10 mouse cellular contexts compared by ENCODE assay signal in the genomic region with DNA sequence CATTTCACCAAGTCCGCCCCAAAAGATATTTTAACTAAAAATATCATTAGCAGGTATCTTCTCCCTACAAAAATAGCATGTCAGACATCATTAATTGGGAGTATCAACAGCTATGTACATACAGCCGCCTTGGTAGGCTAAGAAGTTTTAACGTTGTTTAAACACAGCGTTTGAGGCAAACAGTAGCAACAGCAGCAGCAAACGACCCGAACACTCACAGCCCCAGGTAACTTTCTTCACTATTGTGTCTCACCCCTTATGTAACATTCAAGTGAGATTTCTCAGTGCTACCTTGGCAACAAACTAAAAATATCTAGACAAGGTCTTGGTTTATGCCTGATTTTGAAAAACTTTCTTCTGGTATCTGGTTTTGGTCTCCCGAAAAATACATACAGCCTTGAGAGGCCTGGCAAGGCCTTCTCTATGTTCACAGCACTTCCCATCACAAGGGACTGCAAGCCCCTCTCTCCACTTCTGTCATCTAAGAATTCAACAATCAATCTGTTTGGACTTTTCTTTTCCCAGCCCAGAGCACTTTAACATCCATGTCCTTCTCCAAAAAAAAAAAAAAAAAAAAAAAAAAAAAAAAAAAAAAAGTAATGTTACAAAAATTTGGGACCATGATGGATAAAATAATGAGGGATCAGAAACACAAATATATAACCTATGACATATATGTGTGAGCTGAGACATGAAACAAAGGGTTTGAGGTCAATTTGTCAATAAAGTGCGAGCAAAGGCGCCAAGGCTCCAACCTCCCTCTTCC. TPM values are rescaled to one million over a fixed set of nuclear protein-coding genes. Genes with fewer than 3 reads are reported as not detected.
DNase-seq lines count a peak whose midpoint lies in the region; ATAC-seq and TF ChIP-seq lines count a peak whose summit lies in the region.
"Had no signal": no experiment of that assay in that cellular context is flagged by ENCODE, and none has a peak within 500 bp of the region (broad histone marks: within the 10 kb centered on the region; RNA-seq: fewer than 3 reads in every experiment).

No protein-coding gene starts in this region.

- peak overlapping the region; percentile 100 for H3K4me2 ChIP-seq in embryonic facial prominence, embryonic 13.5 days
- 0 out of 2 replicates have a peak overlapping the region, but pooled peaks have one; percentile 100 for H3K4me2 ChIP-seq in lung, embryonic 15.5 days
- H3K4me2 ChIP-seq in limb, embryonic 14.5 days (replicated peaks; ENCODE audit: low read depth, low read length, severe bottlenecking) = 0 out of 2 replicates have a peak overlapping the region, but pooled peaks have one; percentile 100

- peaks cover 34% of the 10 kb centered on the region for H3K4me1 ChIP-seq in embryonic facial prominence, embryonic 13.5 days
- H3K4me1 ChIP-seq in embryonic facial prominence, embryonic 10.5 days = peaks cover 53% of the 10 kb centered on the region
- peaks cover 32% of the 10 kb centered on the region for H3K4me1 ChIP-seq in lung, embryonic 15.5 days
- peaks cover 14% of the 10 kb centered on the region for H3K4me1 ChIP-seq in limb, embryonic 14.5 days (ENCODE audit: control insufficient read depth, insufficient read depth, low read length)

- no peak for DNase-seq in embryonic facial prominence, embryonic 10.5 days (ENCODE audit: low spot score)
- no peak for DNase-seq in lung, postnatal 4 days
- DNase-seq in limb, embryonic 14.5 days (ENCODE audit: low spot score) = no peak
- no peak for DNase-seq in spleen, postnatal 4 days (ENCODE audit: low spot score in 2 of 2)
- no peak for DNase-seq in layer of hippocampus, postnatal 10 days (ENCODE audit: low spot score in 2 of 2)
- no peak for DNase-seq in right cerebral cortex, postnatal 4 days
- DNase-seq: kidney, adult 9 months; lung, postnatal 10 days had no signal

- ATAC-seq in embryonic facial prominence, embryonic 13.5 days (ENCODE audit: insufficient number of reproducible peaks, insufficient read depth, low FRiP score, low TSS enrichment, low read depth) = no peak
- ATAC-seq in lung, embryonic 15.5 days (ENCODE audit: borderline replicate concordance, extremely low read depth, low FRiP score, low TSS enrichment) = no peak
- no peak for ATAC-seq in limb, embryonic 14.5 days (ENCODE audit: low FRiP score, low read depth)

- H3K4me3 ChIP-seq in embryonic facial prominence, embryonic 13.5 days = no peak overlapping the region; the same call in 1 of the 2 replicates
- no peak overlapping the region; the same call in 1 of the 2 replicates for H3K4me3 ChIP-seq in embryonic facial prominence, embryonic 10.5 days
- no peak overlapping the region for H3K4me3 ChIP-seq in lung, embryonic 15.5 days
- peak overlapping the region; percentile 64; the same call in 1 of the 2 replicates for H3K4me3 ChIP-seq in limb, embryonic 14.5 days (replicated peaks; ENCODE audit: low read length)

- H3K27ac ChIP-seq in embryonic facial prominence, embryonic 13.5 days = no peak overlapping the region
- no peak overlapping the region for H3K27ac ChIP-seq in embryonic facial prominence, embryonic 10.5 days (replicated peaks)
- no peak overlapping the region for H3K27ac ChIP-seq in lung, embryonic 15.5 days
- no peak overlapping the region for H3K27ac ChIP-seq in limb, embryonic 14.5 days (replicated peaks; ENCODE audit: low read depth, low read length)

- WGBS in embryonic facial prominence, embryonic 13.5 days = 78% methylated on average over 9 of the region's 9 CpGs
- WGBS in embryonic facial prominence, embryonic 10.5 days = 76% methylated on average over 9 of the region's 9 CpGs
- WGBS in lung, embryonic 15.5 days = 62% methylated on average over 9 of the region's 9 CpGs
- WGBS in limb, embryonic 14.5 days = 78% methylated on average over 9 of the region's 9 CpGs

- no peaks in the 10 kb centered on the region for H3K36me3 ChIP-seq in embryonic facial prominence, embryonic 13.5 days
- H3K36me3 ChIP-seq in embryonic facial prominence, embryonic 10.5 days (replicated peaks) = no peaks in the 10 kb centered on the region
- no peaks in the 10 kb centered on the region for H3K36me3 ChIP-seq in lung, embryonic 15.5 days
- no peaks in the 10 kb centered on the region for H3K36me3 ChIP-seq in limb, embryonic 14.5 days (ENCODE audit: control insufficient read depth, insufficient read depth, low read length)

- no peak for TF ChIP-seq POLR2A in limb, embryonic 14.5 days (IDR thresholded peaks at IDR 0.05; ENCODE audit: borderline replicate concordance, extremely low read depth, insufficient read depth, insufficient read length)

- H3K9ac ChIP-seq in embryonic facial prominence, embryonic 13.5 days = no peak overlapping the region
- H3K9ac ChIP-seq in lung, embryonic 15.5 days = no peak overlapping the region
- H3K9ac ChIP-seq in limb, embryonic 14.5 days (ENCODE audit: low read depth, low read length, severe bottlenecking) = no peak overlapping the region

- H3K27me3 ChIP-seq in embryonic facial prominence, embryonic 13.5 days = peaks cover 62% of the 10 kb centered on the region
- H3K27me3 ChIP-seq in embryonic facial prominence, embryonic 10.5 days (replicated peaks; ENCODE audit: low read depth, poor library complexity, severe bottlenecking) = peaks cover 81% of the 10 kb centered on the region
- H3K27me3 ChIP-seq in lung, embryonic 15.5 days = peaks cover 54% of the 10 kb centered on the region
- H3K27me3 ChIP-seq in limb, embryonic 14.5 days (ENCODE audit: control insufficient read depth, insufficient read depth, low read length) = peaks cover 46% of the 10 kb centered on the region

- H3K9me3 ChIP-seq in embryonic facial prominence, embryonic 13.5 days = no peaks in the 10 kb centered on the region
- no peaks in the 10 kb centered on the region for H3K9me3 ChIP-seq in embryonic facial prominence, embryonic 10.5 days
- no peaks in the 10 kb centered on the region for H3K9me3 ChIP-seq in lung, embryonic 15.5 days
- no peaks in the 10 kb centered on the region for H3K9me3 ChIP-seq in limb, embryonic 14.5 days (ENCODE audit: control insufficient read depth, low read length)

RNA-seq across cellular contexts. Expression of a gene that starts 3.7 kb away (rescaled TPM):
- 2.0 and 3.1 TPM in 2 replicates for polyA plus RNA-seq in embryonic facial prominence, embryonic 13.5 days (2015; fragmentation: Nextera tagmentation; extraction: Ambion mirVana)
- polyA plus RNA-seq in embryonic facial prominence, embryonic 10.5 days (2016; fragmentation: Nextera tagmentation; extraction: Ambion mirVana) = 0.93 and 1.8 TPM in 2 replicates
- 0.69 and 0.74 TPM in 2 replicates for polyA plus RNA-seq in lung, embryonic 15.5 days (2015; fragmentation: Nextera tagmentation; extraction: Ambion mirVana)
- polyA plus RNA-seq in limb, embryonic 14.5 days (2012; rRNA removed) = 2.0 and 2.5 TPM in 2 replicates
- 2.8 and 3.3 TPM in 2 replicates for polyA plus RNA-seq in limb, embryonic 14.5 days (2014; fragmentation: Nextera tagmentation; extraction: Ambion mirVana)
- 10 to 100 TPM; 15.5 to 19.3 TPM for total RNA-seq in layer of hippocampus, postnatal 10 days (2021)
